Mouse (Mus musculus) megakaryocyte-erythroid progenitor cell, adult 5-6 weeks (primary cell): ENCODE results near the gene Lst1. TPM values are rescaled to one million over a fixed set of nuclear protein-coding genes. Genes with fewer than 3 reads are reported as not detected.

Source experiments
- ATAC-seq: replicated peaks from 2 replicates; pipeline ENCODE4 v1.8.0; 2016; ENCODE audit warnings: mild to moderate bottlenecking, inconsistent platforms; ENCODE audit not compliant: severe bottlenecking, poor library complexity, low FRiP score, low TSS enrichment
- total RNA-seq, 2 experiments: library from RNA; stranded (forward) in 1 of 2; stranded (reverse) in 1 of 2; fragments of 200-1000, 215-1000 nt in 1 of 2; fragments of >200 nt in 1 of 2; fragmentation: Nextera tagmentation in 1 of 2; gene quantifications; 2 replicates each; pipeline ENCODE4 v1.2.3; 2014 to 2017

Gene Lst1
- total RNA-seq, 2 experiments from 2014 or later: not detected

DNA sequence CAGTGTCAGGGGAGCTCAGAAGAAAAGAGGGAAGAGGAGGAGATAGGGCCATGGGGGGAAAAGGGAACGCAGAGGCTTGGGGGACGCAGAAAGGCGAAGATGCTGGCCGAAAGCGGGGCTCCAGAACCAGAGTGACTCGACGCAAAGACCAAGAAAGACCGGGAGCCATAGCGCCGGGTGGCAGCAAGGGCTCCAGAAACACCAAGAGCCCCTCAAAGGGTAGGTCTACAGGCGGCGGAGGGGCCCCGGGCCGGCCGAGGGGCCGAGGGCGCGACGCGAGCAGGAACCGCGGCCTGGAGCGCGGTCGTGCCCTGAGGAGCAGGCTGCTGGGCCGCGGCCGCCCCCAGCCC lies 24.0 kb downstream of the Lst1 start:
- ATAC-seq: no peak

DNA sequence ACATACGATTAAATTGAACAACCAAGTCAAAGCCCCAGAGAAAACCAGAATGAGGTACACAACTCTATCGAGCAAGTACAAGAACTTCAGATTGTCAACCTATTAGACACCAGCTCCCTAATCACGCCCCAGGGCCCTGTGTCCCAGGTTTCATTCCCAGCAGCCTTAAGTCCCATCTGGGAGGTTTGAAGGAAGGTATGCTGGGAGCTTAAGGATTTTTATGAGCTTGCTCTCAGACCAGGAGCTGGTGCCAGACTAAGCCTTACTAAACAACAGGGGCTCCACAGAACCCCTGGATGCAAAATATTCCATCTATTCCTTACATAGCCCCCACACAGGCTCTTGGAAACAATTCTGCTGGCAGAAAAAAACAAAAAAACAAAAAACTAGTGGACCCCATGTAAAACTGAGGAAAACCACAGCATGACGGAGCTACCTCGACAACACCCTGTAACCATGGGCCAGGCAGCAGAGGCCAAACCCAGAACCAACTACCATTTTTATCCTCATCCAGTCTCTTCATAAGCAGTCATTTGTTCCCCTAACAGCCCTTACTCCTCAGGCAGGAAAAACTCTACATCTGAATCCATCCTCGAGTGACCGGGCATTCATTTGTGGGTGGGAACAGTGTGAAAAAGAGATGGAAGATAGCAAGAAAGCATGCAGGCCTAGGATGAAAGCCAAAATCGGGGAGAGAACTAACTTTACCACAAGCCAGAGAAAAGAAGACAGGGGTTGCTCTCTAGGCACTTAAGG lies 24.7 kb downstream of the Lst1 start:
- ATAC-seq: no peak

DNA sequence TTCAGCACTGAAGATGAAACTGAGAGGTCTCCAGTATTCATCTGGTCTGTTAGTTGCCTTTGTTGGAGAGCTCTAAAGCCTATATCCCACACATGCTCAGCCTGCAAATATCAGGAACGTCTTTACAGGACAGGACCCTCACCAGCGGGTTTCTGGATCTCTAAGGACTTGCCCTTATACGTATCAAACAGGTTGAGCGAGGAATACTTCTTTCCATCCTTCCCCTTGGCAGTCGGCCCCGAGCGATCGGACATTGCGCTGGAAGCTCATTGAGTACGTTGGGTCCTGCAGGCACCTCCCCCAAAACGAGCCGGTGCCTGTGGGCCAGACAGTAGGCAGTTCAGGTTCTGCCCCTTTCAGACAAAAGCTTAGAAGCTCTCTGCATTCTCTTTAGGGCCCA lies 25.5 kb downstream of the Lst1 start:
- ATAC-seq: no peak

DNA sequence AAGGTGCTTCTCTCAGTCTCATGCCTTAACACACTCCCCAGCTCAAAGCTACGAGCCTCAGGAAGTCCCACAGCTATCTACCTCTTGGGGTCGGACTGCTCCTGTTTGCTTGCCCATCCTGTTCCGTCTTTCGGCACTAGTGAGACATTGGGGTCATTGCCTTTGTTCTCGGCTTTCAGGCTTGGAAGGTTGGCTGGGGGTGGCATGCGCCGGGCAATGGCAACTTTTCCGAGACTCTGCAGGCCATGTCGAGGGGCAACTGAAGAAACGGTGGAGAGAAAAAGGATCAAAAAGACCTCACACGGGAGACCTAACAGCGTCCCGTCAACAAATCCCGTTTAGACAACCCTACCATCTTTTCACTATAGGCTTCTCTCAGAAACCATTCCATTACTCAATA lies 26.1 kb downstream of the Lst1 start:
- ATAC-seq: no peak

DNA sequence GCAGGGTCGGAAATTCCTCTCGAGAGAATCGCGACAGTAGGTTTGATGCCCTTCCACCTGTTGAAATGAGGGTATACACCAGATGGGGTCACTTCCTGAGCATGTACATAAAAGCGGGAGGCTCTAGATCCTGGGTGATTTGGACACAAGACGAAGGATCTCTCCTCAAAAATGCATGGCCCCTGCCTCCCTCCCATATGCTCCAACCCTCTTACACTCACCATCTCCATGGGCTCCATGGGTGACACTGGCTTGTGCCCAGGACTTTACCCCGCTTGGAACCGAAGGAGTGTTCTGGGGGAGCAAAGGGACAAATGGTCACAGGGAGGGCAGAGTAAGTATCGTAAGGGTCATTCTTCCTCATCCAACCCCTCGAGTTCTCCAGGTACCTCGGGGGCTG lies 26.8 kb downstream of the Lst1 start:
- ATAC-seq: no peak

DNA sequence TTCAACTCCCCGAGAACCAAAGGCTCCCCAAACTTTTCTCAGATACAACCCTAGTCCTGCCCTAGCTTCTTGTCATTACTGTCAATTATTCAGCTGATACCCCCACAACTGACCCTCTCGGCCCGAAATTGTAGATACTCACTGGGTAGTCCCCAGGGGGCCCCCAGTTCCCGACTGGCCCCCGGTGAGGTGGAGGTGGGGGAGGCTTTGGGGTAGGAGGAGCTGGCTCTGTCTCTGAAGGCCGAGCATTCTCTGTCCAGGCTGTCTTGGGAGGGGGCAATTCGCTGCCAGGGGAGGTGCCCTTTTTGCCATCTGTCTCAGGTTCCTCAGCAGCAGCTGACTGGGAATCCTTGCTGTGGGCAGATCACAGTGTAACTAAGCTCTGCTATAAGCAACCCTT lies 28.6 kb downstream of the Lst1 start:
- ATAC-seq: no peak

DNA sequence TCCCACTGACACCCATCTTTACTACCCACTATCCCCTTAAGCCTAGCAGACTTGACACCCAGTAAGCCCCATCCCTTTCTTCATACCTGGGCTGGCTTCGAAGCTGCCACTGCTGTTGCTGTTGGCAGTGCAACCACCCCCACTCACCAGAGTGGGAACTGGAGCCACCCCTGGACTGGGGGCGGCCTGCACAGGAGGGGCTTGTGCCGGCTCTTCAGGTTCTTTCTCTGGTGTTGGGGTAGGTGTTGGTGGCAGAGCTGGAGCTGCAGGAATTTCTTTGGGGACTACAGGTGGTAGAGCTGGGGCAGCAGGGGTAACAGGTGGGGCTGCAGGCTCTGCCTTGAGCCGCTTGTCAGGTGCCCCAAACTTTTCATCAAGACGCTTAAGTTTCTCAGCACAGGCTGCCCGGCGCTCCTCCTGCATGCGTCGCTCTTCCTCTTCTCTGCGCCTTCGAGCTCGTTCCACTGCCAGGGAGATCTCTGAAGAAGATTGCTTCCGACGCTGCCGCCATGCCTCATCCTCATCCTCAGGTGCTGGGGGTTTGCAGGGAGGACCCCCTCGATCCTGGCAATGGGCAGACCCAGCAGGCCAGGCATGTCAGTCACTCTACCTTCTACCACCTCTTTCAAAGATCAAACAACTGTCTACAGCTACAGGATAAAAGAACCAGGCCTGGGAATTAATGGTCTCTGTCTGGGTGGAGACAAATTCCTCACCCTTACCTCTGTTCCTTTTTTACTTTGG lies 29.2 kb downstream of the Lst1 start:
- ATAC-seq: no peak

DNA sequence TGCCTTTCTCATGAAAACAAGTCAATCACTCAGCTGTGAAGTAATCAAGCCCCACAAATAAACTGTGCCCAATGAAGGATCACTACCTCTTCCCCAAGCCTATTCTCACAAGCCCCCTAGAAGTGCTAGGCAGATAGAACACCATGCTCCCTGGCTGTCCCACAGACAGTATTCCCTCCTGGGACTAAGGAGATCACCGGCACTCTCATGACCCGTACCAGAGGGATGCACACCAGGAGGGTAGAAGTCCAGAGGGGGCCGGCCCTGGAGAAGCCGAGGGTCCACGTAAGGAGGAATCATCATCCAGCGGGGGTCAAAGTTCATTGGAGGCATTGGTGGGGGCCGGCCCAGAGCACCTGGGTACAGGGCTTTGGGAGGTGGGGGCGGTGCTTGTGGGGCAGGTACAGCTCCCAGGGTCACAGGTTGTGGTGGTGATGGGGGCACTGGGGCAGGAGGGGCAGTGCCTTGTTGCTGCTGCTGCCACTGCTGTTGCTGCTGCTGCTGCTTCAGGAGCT lies 30.5 kb downstream of the Lst1 start:
- ATAC-seq: no peak

DNA sequence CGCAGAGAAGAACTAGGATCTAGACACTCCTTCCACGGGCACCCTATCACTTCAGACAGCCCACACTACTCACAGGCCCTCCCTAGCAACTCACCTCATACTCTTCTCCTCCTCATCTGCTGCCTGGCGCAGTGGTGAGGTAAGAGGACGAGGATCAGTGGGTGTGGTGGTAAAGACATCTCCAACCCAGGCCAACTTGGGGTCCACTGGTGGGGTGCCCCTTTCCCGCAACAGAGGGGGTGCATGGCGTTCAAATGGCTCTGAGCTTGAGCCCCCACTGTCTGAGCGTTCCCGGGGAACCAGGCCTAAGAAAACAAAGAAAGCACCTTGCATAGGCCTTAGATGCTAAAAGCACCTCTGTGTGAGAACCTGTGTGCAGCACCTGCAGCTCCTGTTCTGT lies 31.0 kb downstream of the Lst1 start:
- no peak for ATAC-seq

DNA sequence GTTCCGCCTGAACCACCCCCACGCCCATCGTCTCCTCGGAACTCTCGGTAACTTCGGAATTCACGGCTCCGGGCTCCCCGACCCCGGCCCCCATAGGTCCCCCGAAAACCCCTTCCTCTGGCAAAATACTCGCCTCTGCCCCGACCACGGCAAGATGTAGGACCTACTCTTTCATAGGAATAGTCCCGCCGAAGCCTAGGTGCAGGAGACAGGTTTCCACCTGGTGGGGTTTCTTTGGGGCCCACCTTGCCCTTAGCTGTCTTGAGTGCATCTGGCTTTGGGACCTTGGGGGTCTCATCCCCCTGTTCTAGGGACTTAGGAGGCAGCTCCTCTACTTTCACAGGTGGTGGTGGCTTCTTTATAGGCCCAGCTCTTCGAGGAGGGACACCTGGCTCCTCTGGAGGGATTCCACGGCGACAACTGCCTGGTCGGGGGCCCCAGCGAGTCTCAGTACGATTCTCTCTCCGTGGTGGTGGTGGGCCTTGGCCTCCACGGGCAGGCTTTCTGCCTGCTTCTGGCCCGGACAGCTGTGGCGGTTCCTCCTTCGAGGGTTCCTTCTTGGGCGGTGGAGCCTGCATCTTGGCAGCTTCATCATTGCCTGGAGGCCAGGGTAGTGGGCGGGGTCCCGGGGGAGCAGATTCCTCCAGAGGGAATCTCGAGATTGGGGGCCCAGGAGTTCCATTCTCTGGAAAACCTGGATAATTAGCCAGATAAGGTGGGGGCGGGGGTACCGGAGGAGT lies 31.6 kb downstream of the Lst1 start:
- no peak for ATAC-seq

DNA sequence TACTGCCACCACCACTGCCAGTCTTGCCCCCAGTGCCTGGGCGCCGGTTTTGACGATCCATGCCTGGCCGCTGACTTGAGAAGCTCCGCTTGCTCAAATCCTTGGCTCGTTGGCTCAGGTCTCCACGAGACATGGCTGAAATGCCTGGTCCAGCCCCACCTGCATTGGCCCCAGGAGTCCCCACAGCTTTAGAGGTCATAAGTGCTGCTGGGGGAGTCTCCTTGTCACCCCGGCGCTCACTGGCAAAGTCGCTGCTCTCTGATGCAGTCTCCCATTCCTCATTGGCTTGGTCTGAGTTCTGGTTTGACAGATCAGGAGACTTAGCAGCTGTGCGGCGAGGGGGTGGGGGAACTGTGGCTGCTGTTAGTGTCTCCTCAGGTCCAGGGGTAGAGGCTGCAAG lies 32.8 kb downstream of the Lst1 start:
- ATAC-seq: no peak

DNA sequence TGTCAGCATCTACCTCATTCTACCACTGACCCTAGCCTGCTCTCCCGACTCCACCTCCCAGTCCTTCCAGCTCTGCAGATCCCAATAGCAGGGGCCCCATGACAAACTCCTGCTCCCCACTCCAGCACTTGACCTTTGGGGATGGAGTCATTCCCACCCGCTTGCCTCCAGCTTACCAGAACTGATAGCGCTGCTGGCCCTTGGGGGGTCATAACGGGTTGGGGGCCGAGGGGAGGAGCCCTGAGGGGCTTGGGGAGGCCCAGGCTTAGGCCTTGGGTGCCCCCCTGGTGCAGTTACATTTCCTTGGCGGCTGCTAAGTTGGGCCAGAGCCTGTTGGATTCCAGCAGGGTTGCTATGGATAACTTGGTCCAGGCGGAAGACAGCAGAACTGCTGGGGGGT lies 33.6 kb downstream of the Lst1 start:
- no peak for ATAC-seq

DNA sequence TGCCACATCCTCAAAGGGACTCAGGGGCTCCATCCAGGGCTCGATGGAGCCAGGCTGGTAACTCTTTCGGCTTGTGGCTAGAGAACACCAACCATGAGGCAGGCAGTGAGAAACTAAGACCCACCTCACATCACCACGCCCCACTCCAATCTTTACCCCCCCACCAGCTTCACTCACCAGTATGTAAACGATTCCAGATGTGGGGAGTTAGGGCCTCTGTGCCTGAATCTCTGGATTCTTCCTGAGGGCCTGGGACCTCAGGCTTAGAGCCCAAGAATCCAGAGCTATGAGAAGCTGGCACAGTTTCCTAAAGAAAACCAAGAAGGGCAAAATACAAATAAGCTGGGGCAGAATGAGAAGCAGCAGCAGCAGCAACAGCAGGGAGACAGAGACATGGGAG lies 34.3 kb downstream of the Lst1 start:
- no peak for ATAC-seq

DNA sequence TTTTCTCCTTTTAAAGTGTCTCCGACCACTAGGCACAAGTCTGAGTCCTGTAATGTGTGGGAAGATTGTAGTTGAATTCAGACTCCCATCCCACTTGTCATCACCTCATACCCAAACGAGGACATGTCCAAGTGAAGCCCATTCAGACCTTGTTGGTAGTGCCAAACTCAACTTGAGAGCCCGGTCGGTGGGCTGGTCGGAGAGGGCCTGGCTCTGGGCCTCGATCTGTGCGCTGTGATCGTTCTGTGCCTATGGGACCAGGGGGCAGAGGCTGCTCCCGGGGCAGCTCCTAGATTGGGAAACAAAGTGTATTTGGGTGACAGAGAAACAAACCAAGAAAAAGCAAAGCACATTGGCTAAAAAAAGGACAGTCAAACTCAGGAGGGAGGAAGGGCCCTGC lies 35.2 kb downstream of the Lst1 start:
- no peak for ATAC-seq

DNA sequence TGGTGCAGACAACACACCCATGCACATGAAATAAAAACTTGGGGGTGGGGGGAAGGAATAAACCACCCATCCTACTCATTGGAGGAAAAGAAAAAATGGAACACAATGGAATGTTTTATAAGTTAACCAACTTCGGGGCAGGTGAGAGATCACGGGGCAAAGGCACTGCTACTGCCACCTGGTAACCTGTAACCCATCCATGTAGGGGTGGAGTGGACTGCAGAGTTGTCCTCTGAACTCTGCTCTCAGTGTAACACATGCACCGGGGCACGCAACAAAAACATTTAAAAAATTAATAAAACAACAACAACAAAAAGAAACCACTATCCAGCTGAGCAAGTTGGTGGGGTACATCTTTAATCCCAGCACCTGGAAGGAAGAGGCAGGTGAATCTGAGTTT lies 36.1 kb downstream of the Lst1 start:
- ATAC-seq: no peak

DNA sequence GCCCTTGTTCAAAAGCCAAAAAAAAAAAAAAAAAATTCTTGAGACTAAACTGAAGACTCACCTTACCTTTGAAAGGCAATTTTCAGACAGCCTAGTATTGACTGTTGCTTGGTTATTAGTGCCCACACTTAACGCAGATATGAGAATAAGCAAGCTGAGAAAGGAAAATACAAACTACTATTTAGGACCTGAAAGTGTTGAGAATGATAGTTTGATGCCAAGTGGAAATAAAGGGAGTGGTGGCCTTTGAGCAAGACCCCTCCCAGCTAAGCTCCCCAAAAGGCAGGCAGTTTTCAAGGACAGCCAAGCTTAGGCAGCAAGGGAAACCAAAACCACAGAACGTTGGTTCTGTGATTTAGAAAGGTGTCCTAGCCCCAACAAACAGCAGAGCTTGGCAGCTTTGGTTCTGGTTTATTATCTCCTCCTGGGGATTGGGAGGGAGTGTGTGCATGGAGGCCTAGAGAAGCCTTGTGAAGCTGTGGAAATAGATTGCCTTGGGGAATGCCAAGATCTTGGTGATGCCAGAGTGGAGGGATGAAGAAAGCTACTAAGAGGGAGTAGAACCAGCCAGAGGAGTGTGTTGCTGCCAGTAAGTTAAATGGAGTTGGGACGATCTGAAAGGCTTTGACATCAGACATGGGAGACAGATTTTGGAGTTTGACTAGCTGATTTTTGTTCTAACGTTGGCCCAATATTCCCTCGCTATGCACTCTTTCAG lies 40.2 kb downstream of the Lst1 start:
- ATAC-seq: no peak

DNA sequence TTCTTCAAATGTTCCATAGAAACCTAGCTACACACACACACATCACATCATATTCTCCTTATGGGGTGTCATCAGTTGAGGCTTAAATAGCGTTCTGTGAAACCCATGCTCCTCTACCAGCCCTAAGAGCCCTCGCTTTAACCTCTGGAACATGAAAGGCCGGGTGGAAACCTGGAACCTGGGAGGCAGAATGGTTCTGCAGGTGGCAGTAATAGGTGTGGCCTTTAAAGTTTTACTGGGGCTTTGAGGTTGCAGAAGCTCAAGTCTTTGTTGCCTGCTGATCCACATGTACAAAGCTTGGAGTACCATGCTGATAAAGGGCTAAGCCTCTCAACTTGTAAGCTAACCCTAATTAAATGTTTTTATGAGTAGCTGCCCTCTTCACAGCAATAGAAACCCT lies 40.9 kb downstream of the Lst1 start:
- no peak for ATAC-seq

DNA sequence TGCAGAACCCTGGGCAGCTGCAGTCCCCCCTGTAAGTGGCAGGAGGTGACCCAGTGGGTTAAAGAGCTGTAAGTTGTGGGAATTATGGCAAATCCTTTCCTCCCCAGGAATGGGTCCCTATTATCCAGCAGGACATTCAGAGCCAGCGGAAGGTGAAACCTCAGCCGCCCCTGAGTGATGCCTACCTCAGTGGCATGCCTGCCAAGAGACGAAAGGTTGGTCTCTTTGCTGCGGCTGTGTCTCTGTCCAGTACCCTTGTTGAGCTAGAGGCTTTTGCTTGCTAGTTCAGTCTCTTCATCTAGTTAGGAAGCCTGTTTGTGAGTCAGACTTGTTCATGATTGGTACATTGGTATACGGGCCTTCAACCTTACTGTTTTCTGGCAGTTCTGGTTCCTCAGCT lies 42.1 kb downstream of the Lst1 start:
- ATAC-seq: no peak

DNA sequence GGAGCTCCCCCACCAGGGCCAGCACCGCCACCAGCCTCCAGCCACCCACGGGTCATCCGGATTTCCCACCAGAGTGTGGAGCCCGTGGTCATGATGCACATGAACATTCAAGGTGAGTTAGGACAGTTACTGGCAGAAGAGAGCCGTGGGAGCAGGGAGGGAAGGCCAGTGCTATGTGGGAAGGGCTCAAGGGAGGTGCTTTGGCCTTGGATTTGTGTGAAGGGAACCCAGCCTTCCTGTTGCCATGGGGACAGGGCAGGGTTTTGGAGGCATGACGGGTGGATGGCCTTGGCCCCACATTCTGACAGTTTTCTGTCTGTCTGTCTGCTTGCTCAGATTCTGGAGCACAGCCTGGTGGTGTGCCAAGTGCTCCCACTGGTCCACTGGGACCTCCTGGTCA lies 46.3 kb downstream of the Lst1 start:
- ATAC-seq: no peak

DNA sequence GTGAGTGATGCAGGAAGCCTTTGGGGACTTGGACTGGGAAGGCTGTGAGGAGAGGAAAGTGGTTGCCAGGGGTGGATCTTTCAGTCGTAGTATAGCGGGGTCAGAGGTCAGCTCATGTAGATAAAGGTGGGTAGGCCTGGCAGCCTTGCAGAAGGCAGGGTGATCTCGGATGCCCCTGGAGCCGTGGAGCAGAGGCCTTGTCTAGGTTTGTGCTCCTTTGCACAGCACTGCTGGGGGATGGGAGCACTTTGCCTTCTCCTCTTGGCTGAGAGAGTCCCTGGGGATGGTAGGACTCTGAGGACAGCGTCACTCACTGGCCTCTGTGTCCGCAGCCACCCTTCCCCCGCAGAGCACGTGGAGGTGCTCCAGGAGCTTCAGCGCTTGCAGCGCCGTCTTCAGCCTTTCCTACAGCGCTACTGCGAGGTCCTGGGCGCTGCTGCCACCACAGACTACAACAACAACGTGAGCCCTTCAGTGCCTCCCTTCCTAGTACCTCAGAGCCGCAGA lies 47.7 kb downstream of the Lst1 start:
- no peak for ATAC-seq
